Mouse (Mus musculus): ENCODE results near the gene Ooep. TPM values are rescaled to one million over a fixed set of nuclear protein-coding genes. Genes with fewer than 3 reads are reported as not detected.
"Not testable (repeated sequence)": the region's sequence is repeated elsewhere in the genome, so short reads cannot be mapped to it uniquely, and the experiment has no call there.

Ooep gene
- total RNA-seq, 2 experiments from 2014 or later = not detected

- no peak for ATAC-seq (replicated peaks; ENCODE audit: low FRiP score, poor library complexity, severe bottlenecking)
These were observed 9.7 kb downstream of the Ooep start for GRCm38 (mm10) chr9:78368671-78369293.

- ATAC-seq (replicated peaks; ENCODE audit: low FRiP score, poor library complexity, severe bottlenecking) = not testable (repeated sequence)
These were observed 10.6 kb downstream of the Ooep start, which contains the start of gene Dppa5a for GRCm38 (mm10) chr9:78367959-78368358. Gene Dppa5a (minus strand): TSS chr9:78368177.

GRCm38 (mm10) chr9:78365850-78366544 lies 12.5 kb downstream of the Ooep start:
- no peak for ATAC-seq (replicated peaks; ENCODE audit: low FRiP score, poor library complexity, severe bottlenecking)

- ATAC-seq (replicated peaks; ENCODE audit: low FRiP score, poor library complexity, severe bottlenecking) = no peak
These were observed 13.8 kb downstream of the Ooep start for GRCm38 (mm10) chr9:78364701-78365100.

GRCm38 (mm10) chr9:78363374-78363773 lies 15.2 kb downstream of the Ooep start:
- ATAC-seq (replicated peaks; ENCODE audit: low FRiP score, poor library complexity, severe bottlenecking) = no peak

- ATAC-seq (replicated peaks; ENCODE audit: low FRiP score, poor library complexity, severe bottlenecking) = no peak
These were observed 18.0 kb downstream of the Ooep start for GRCm38 (mm10) chr9:78360484-78360872.

GRCm38 (mm10) chr9:78359750-78360483 lies 18.6 kb downstream of the Ooep start:
- ATAC-seq (replicated peaks; ENCODE audit: low FRiP score, poor library complexity, severe bottlenecking) = no peak

- ATAC-seq (replicated peaks; ENCODE audit: low FRiP score, poor library complexity, severe bottlenecking) = 0 out of 2 replicates have a peak, but pooled peaks have one; percentile 34
These were observed 20.5 kb downstream of the Ooep start for GRCm38 (mm10) chr9:78358053-78358452.

- no peak for ATAC-seq (replicated peaks; ENCODE audit: low FRiP score, poor library complexity, severe bottlenecking)
These were observed 22.9 kb downstream of the Ooep start, which contains the start of gene Gsta2 for GRCm38 (mm10) chr9:78355611-78356010. Gene Gsta2 (minus strand): TSS chr9:78355788.

GRCm38 (mm10) chr9:78354665-78355578 lies 23.6 kb downstream of the Ooep start:
- ATAC-seq (replicated peaks; ENCODE audit: low FRiP score, poor library complexity, severe bottlenecking) = no peak

- no peak for ATAC-seq (replicated peaks; ENCODE audit: low FRiP score, poor library complexity, severe bottlenecking)
These were observed 26.9 kb downstream of the Ooep start for GRCm38 (mm10) chr9:78351504-78352220.

- not testable (repeated sequence) for ATAC-seq (replicated peaks; ENCODE audit: low FRiP score, poor library complexity, severe bottlenecking)
These were observed 28.5 kb downstream of the Ooep start for GRCm38 (mm10) chr9:78350007-78350406.

- not testable (repeated sequence) for ATAC-seq (replicated peaks; ENCODE audit: low FRiP score, poor library complexity, severe bottlenecking)
These were observed 29.4 kb downstream of the Ooep start for GRCm38 (mm10) chr9:78349141-78349540.

- not testable (repeated sequence) for ATAC-seq (replicated peaks; ENCODE audit: low FRiP score, poor library complexity, severe bottlenecking)
These were observed 30.1 kb downstream of the Ooep start for GRCm38 (mm10) chr9:78348206-78349004.

- ATAC-seq (replicated peaks; ENCODE audit: low FRiP score, poor library complexity, severe bottlenecking) = no peak
These were observed 31.5 kb downstream of the Ooep start for GRCm38 (mm10) chr9:78347004-78347403.

- ATAC-seq (replicated peaks; ENCODE audit: low FRiP score, poor library complexity, severe bottlenecking) = not testable (repeated sequence)
These were observed 33.3 kb downstream of the Ooep start for GRCm38 (mm10) chr9:78345235-78345634.

GRCm38 (mm10) chr9:78343055-78343454 lies 35.5 kb downstream of the Ooep start:
- not testable (repeated sequence) for ATAC-seq (replicated peaks; ENCODE audit: low FRiP score, poor library complexity, severe bottlenecking)

GRCm38 (mm10) chr9:78342494-78342893 lies 36.0 kb downstream of the Ooep start:
- ATAC-seq (replicated peaks; ENCODE audit: low FRiP score, poor library complexity, severe bottlenecking) = not testable (repeated sequence)
